Mouse (Mus musculus): ENCODE results near the gene Wdr93. TPM values are rescaled to one million over a fixed set of nuclear protein-coding genes. Genes with fewer than 3 reads are reported as not detected.

Wdr93 gene
- polyA plus RNA-seq, 1 experiment, result 0.10 TPM

- H3K27me3 ChIP-seq (ENCODE audit: control insufficient read depth, insufficient read depth, insufficient read length), result peaks cover 6% of the 10 kb centered on the region
- no peaks in the 10 kb centered on the region for H3K36me3 ChIP-seq (ENCODE audit: control insufficient read depth, insufficient read depth)
- no peak overlapping the region for H3K4me3 ChIP-seq
- H3ac ChIP-seq (ENCODE audit: control insufficient read depth, insufficient read length), result no peak overlapping the region
- H3K4me2 ChIP-seq (ENCODE audit: low read depth), result no peak overlapping the region
- TF ChIP-seq CEBPB (IDR thresholded peaks at IDR 0.05; ENCODE audit: insufficient read depth, poor library complexity, severe bottlenecking) (no peak), MYOD1 (IDR thresholded peaks at IDR 0.05; ENCODE audit: control insufficient read depth in 1 of 3, insufficient read length in 2 of 3, low read depth in 2 of 3) (no peak), TCF12 (IDR thresholded peaks at IDR 0.05; ENCODE audit: insufficient read depth, poor library complexity, severe bottlenecking) (no peak), POLR2A (IDR thresholded peaks at IDR 0.05; ENCODE audit: insufficient read length, low read depth) (no peak), MAX (IDR thresholded peaks at IDR 0.05; ENCODE audit: low read depth) (no peak), REST (IDR thresholded peaks at IDR 0.05; ENCODE audit: insufficient read depth, insufficient read length) (no peak), TCF3 (IDR thresholded peaks at IDR 0.05; ENCODE audit: insufficient read length, low read depth) (no peak), POLR2AphosphoS2 (IDR thresholded peaks at IDR 0.05; ENCODE audit: insufficient read length, low read depth) (no peak), SRF (IDR thresholded peaks at IDR 0.05; ENCODE audit: control insufficient read depth, insufficient read length, low read depth) (no peak), MYOG (IDR thresholded peaks at IDR 0.05; ENCODE audit: control insufficient read depth in 1 of 3, insufficient read depth in 1 of 3, insufficient read length in 2 of 3, low read depth in 2 of 3) (no peak), E2F4 (IDR thresholded peaks at IDR 0.05; ENCODE audit: insufficient read depth) (no peak), USF1 (IDR thresholded peaks at IDR 0.05; ENCODE audit: low read depth) (no peak)
- H3K79me2 ChIP-seq (ENCODE audit: control insufficient read depth, insufficient read depth), result no peaks in the 10 kb centered on the region
Measured at GRCm38 (mm10) chr7:79731438-79731837, 11.5 kb upstream of the Wdr93 start.

- H3K4me2 ChIP-seq (ENCODE audit: low read depth), result no peak within 1 kb of the TSS
- H3K27me3 ChIP-seq (ENCODE audit: control insufficient read depth, insufficient read depth, insufficient read length), result peaks cover 6% of the 10 kb centered on the region
- TF ChIP-seq MAX (IDR thresholded peaks at IDR 0.05; ENCODE audit: low read depth), result no peak
- no peak for TF ChIP-seq MYOD1 (IDR thresholded peaks at IDR 0.05; ENCODE audit: control insufficient read depth in 1 of 3, insufficient read length in 2 of 3, low read depth in 2 of 3)
- no peak for TF ChIP-seq POLR2AphosphoS2 (IDR thresholded peaks at IDR 0.05; ENCODE audit: insufficient read length, low read depth)
- TF ChIP-seq TCF12 (IDR thresholded peaks at IDR 0.05; ENCODE audit: insufficient read depth, poor library complexity, severe bottlenecking), result no peak
- TF ChIP-seq TCF3 (IDR thresholded peaks at IDR 0.05; ENCODE audit: insufficient read length, low read depth), result no peak
- TF ChIP-seq REST (IDR thresholded peaks at IDR 0.05; ENCODE audit: insufficient read depth, insufficient read length), result no peak
- no peak for TF ChIP-seq POLR2A (IDR thresholded peaks at IDR 0.05; ENCODE audit: insufficient read length, low read depth)
- TF ChIP-seq USF1 (IDR thresholded peaks at IDR 0.05; ENCODE audit: low read depth), result no peak
- no peak for TF ChIP-seq E2F4 (IDR thresholded peaks at IDR 0.05; ENCODE audit: insufficient read depth)
- no peak for TF ChIP-seq MYOG (IDR thresholded peaks at IDR 0.05; ENCODE audit: control insufficient read depth in 1 of 3, insufficient read depth in 1 of 3, insufficient read length in 2 of 3, low read depth in 2 of 3)
- TF ChIP-seq CEBPB (IDR thresholded peaks at IDR 0.05; ENCODE audit: insufficient read depth, poor library complexity, severe bottlenecking), result no peak
- no peak for TF ChIP-seq SRF (IDR thresholded peaks at IDR 0.05; ENCODE audit: control insufficient read depth, insufficient read length, low read depth)
- H3K4me3 ChIP-seq, result no peak within 1 kb of the TSS
- no peaks in the 10 kb centered on the region for H3K36me3 ChIP-seq (ENCODE audit: control insufficient read depth, insufficient read depth)
- no peaks in the 10 kb centered on the region for H3K79me2 ChIP-seq (ENCODE audit: control insufficient read depth, insufficient read depth)
- H3ac ChIP-seq (ENCODE audit: control insufficient read depth, insufficient read length), result no peak within 1 kb of the TSS
Measured at GRCm38 (mm10) chr7:79732622-79733021, 10.3 kb upstream of the Wdr93 start, which contains the start of gene Plin1. Gene Plin1 (minus strand): TSS chr7:79732903.

- Histone ChIP-seq H3K27me3 (ENCODE audit: control insufficient read depth, insufficient read depth, insufficient read length) (peaks cover 6% of the 10 kb centered on the region), H3K36me3 (ENCODE audit: control insufficient read depth, insufficient read depth) (no peaks in the 10 kb centered on the region)
- no peak for TF ChIP-seq SRF (IDR thresholded peaks at IDR 0.05; ENCODE audit: control insufficient read depth, insufficient read length, low read depth)
- no peak for TF ChIP-seq E2F4 (IDR thresholded peaks at IDR 0.05; ENCODE audit: insufficient read depth)
- no peak for TF ChIP-seq MAX (IDR thresholded peaks at IDR 0.05; ENCODE audit: low read depth)
- TF ChIP-seq POLR2AphosphoS2 (IDR thresholded peaks at IDR 0.05; ENCODE audit: insufficient read length, low read depth), result no peak
- no peak for TF ChIP-seq MYOD1 (IDR thresholded peaks at IDR 0.05; ENCODE audit: control insufficient read depth in 1 of 3, insufficient read length in 2 of 3, low read depth in 2 of 3)
- TF ChIP-seq REST (IDR thresholded peaks at IDR 0.05; ENCODE audit: insufficient read depth, insufficient read length), result no peak
- no peak for TF ChIP-seq CEBPB (IDR thresholded peaks at IDR 0.05; ENCODE audit: insufficient read depth, poor library complexity, severe bottlenecking)
- no peak for TF ChIP-seq TCF3 (IDR thresholded peaks at IDR 0.05; ENCODE audit: insufficient read length, low read depth)
- no peak for TF ChIP-seq POLR2A (IDR thresholded peaks at IDR 0.05; ENCODE audit: insufficient read length, low read depth)
- no peak for TF ChIP-seq TCF12 (IDR thresholded peaks at IDR 0.05; ENCODE audit: insufficient read depth, poor library complexity, severe bottlenecking)
- TF ChIP-seq MYOG (IDR thresholded peaks at IDR 0.05; ENCODE audit: control insufficient read depth in 1 of 3, insufficient read depth in 1 of 3, insufficient read length in 2 of 3, low read depth in 2 of 3), result no peak
Measured at GRCm38 (mm10) chr7:79734563-79734962, 8.4 kb upstream of the Wdr93 start.

GRCm38 (mm10) chr7:79736511-79736910 is 6.5 kb upstream of the Wdr93 start:
- Histone ChIP-seq H3K36me3 (ENCODE audit: control insufficient read depth, insufficient read depth) (no peaks in the 10 kb centered on the region), H3K4me2 (ENCODE audit: low read depth) (no peak overlapping the region), H3K79me2 (ENCODE audit: control insufficient read depth, insufficient read depth) (no peaks in the 10 kb centered on the region), H3K4me3 (no peak overlapping the region), H3K27me3 (ENCODE audit: control insufficient read depth, insufficient read depth, insufficient read length) (peaks cover 4% of the 10 kb centered on the region), H3ac (ENCODE audit: control insufficient read depth, insufficient read length) (no peak overlapping the region)
- no peak for TF ChIP-seq CEBPB (IDR thresholded peaks at IDR 0.05; ENCODE audit: insufficient read depth, poor library complexity, severe bottlenecking)
- no peak for TF ChIP-seq E2F4 (IDR thresholded peaks at IDR 0.05; ENCODE audit: insufficient read depth)
- TF ChIP-seq TCF12 (IDR thresholded peaks at IDR 0.05; ENCODE audit: insufficient read depth, poor library complexity, severe bottlenecking), result no peak
- TF ChIP-seq MAX (IDR thresholded peaks at IDR 0.05; ENCODE audit: low read depth), result no peak
- no peak for TF ChIP-seq SRF (IDR thresholded peaks at IDR 0.05; ENCODE audit: control insufficient read depth, insufficient read length, low read depth)
- TF ChIP-seq USF1 (IDR thresholded peaks at IDR 0.05; ENCODE audit: low read depth), result no peak
- TF ChIP-seq POLR2AphosphoS2 (IDR thresholded peaks at IDR 0.05; ENCODE audit: insufficient read length, low read depth), result no peak
- TF ChIP-seq POLR2A (IDR thresholded peaks at IDR 0.05; ENCODE audit: insufficient read length, low read depth), result no peak
- no peak for TF ChIP-seq REST (IDR thresholded peaks at IDR 0.05; ENCODE audit: insufficient read depth, insufficient read length)
- TF ChIP-seq MYOD1 (IDR thresholded peaks at IDR 0.05; ENCODE audit: control insufficient read depth in 1 of 3, insufficient read length in 2 of 3, low read depth in 2 of 3), result no peak
- no peak for TF ChIP-seq MYOG (IDR thresholded peaks at IDR 0.05; ENCODE audit: control insufficient read depth in 1 of 3, insufficient read depth in 1 of 3, insufficient read length in 2 of 3, low read depth in 2 of 3)
- no peak for TF ChIP-seq TCF3 (IDR thresholded peaks at IDR 0.05; ENCODE audit: insufficient read length, low read depth)

More at GRCm38 (mm10) chr7:79734563-79734962, 8.4 kb upstream of the Wdr93 start:
- Histone ChIP-seq H3K79me2 (ENCODE audit: control insufficient read depth, insufficient read depth) (no peaks in the 10 kb centered on the region), H3ac (ENCODE audit: control insufficient read depth, insufficient read length) (no peak overlapping the region), H3K4me2 (ENCODE audit: low read depth) (no peak overlapping the region), H3K4me3 (no peak overlapping the region)

Measured in myocyte (in vitro differentiated cells).